ENCODE assay signal across 24 mouse cellular contexts in the genomic region with DNA sequence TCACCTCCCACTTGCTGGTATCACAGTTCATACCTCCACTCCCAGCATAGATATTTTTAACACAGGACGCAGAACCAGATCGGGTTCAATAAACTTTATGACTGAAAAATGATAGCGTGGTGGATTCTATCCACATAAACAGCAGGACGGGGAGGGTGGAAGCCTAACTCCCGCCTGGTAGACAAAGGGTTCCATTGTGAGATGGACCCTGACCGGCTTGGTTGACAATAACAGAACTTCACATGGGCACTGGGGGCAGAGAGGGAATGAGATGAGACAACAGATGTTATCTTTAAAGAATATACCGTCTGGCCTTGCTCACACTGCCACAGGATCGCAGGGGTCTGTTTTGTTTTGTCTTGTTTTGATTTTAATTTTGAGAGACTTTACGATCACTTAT.
DNase-seq lines count a peak whose midpoint lies in the region; ATAC-seq lines count a peak whose summit lies in the region.
"Had no signal": no experiment of that assay in that cellular context is flagged by ENCODE, and none has a peak within 500 bp of the region (broad histone marks: within the 10 kb centered on the region; RNA-seq: fewer than 3 reads in every experiment).

No protein-coding gene starts in this region.

- WGBS in hindbrain, embryonic 10.5 days, result 51% methylated on average over 9 of the region's 9 CpGs
- 41% methylated on average over 9 of the region's 9 CpGs for WGBS in hindbrain, embryonic 12.5 days
- WGBS in limb, embryonic 12.5 days, result 68% methylated on average over 9 of the region's 9 CpGs
- 82% methylated on average over 9 of the region's 9 CpGs for WGBS in limb, embryonic 10.5 days
- WGBS in intestine, embryonic 14.5 days, result 48% methylated on average over 9 of the region's 9 CpGs

- H3K4me1 ChIP-seq in hindbrain, embryonic 10.5 days (replicated peaks), result peaks cover 10% of the 10 kb centered on the region
- 0 out of 2 replicates have a peak, but pooled peaks cover 3% of the 10 kb centered on the region for H3K4me1 ChIP-seq in hindbrain, embryonic 12.5 days
- peaks cover 3% of the 10 kb centered on the region for H3K4me1 ChIP-seq in limb, embryonic 12.5 days (replicated peaks)
- H3K4me1 ChIP-seq in limb, embryonic 10.5 days, result no peaks in the 10 kb centered on the region; the same call in 1 of the 2 replicates
- no peaks in the 10 kb centered on the region for H3K4me1 ChIP-seq in intestine, embryonic 14.5 days (replicated peaks; ENCODE audit: control insufficient read depth, insufficient read depth, low read length)
- H3K4me1 ChIP-seq: midbrain, embryonic 12.5 days had no signal

- no peak overlapping the region for H3K9ac ChIP-seq in hindbrain, embryonic 12.5 days
- no peak overlapping the region for H3K9ac ChIP-seq in limb, embryonic 12.5 days (replicated peaks)
- no peak overlapping the region for H3K9ac ChIP-seq in intestine, embryonic 14.5 days (ENCODE audit: low read length)
- H3K9ac ChIP-seq: forebrain, postnatal 0 days; hindbrain, embryonic 14.5 days; liver, embryonic 12.5 days; liver, postnatal 0 days; midbrain, embryonic 12.5 days had no signal

- H3K27me3 ChIP-seq in hindbrain, embryonic 10.5 days (ENCODE audit: insufficient read depth, poor library complexity, severe bottlenecking), result no peaks in the 10 kb centered on the region
- H3K27me3 ChIP-seq in hindbrain, embryonic 12.5 days, result no peaks in the 10 kb centered on the region
- no peaks in the 10 kb centered on the region for H3K27me3 ChIP-seq in limb, embryonic 12.5 days
- H3K27me3 ChIP-seq in limb, embryonic 10.5 days (ENCODE audit: low read depth, poor library complexity, severe bottlenecking), result no peaks in the 10 kb centered on the region
- H3K27me3 ChIP-seq in intestine, embryonic 14.5 days (replicated peaks; ENCODE audit: control insufficient read depth, insufficient read depth, low read length), result no peaks in the 10 kb centered on the region
- H3K27me3 ChIP-seq: liver, embryonic 12.5 days; midbrain, embryonic 12.5 days had no signal

- ATAC-seq in hindbrain, embryonic 12.5 days (ENCODE audit: low FRiP score), result no peak
- ATAC-seq in limb, embryonic 12.5 days (ENCODE audit: insufficient number of reproducible peaks, insufficient read depth, low FRiP score, low TSS enrichment, low read depth), result no peak
- ATAC-seq in intestine, embryonic 14.5 days (replicated peaks; ENCODE audit: low FRiP score, low TSS enrichment, low read depth), result peak; percentile 85
- ATAC-seq: forebrain, postnatal 0 days; liver, postnatal 0 days had no signal

- H3K9me3 ChIP-seq in hindbrain, embryonic 10.5 days, result no peaks in the 10 kb centered on the region
- no peaks in the 10 kb centered on the region for H3K9me3 ChIP-seq in hindbrain, embryonic 12.5 days (replicated peaks)
- no peaks in the 10 kb centered on the region for H3K9me3 ChIP-seq in limb, embryonic 12.5 days
- H3K9me3 ChIP-seq in limb, embryonic 10.5 days (replicated peaks), result no peaks in the 10 kb centered on the region
- no peaks in the 10 kb centered on the region for H3K9me3 ChIP-seq in intestine, embryonic 14.5 days (ENCODE audit: control insufficient read depth, low read length)
- H3K9me3 ChIP-seq: liver, embryonic 12.5 days; midbrain, embryonic 12.5 days had no signal

- no peak for DNase-seq in hindbrain, embryonic 10.5 days (ENCODE audit: low spot score)
- no peak for DNase-seq in limb, embryonic 10.5 days (ENCODE audit: low spot score)
- no peak for DNase-seq in intestine, embryonic 14.5 days (ENCODE audit: low spot score)
- peak; percentile 47 for DNase-seq in mesoderm, embryonic 11.5 days (ENCODE audit: low read depth, low spot score)
- DNase-seq in layer of hippocampus, postnatal 25 days (ENCODE audit: extremely low spot score in 1 of 2, low spot score in 1 of 2), result no peak
- no peak for DNase-seq in thymus, postnatal 14 days
- DNase-seq: cerebellum, adult 9-10 months; forebrain, postnatal 0 days; gastrocnemius, postnatal 36 days; heart, adult 18-20 months; heart, postnatal 36 days; kidney, postnatal 25 days; liver, postnatal 0 days; lung, postnatal 36 days; right cerebral cortex, postnatal 25 days; spleen, adult 18-20 months had no signal

- H3K27ac ChIP-seq in hindbrain, embryonic 10.5 days, result peak overlapping the region; percentile 40; the same call in 1 of the 2 replicates
- no peak overlapping the region for H3K27ac ChIP-seq in hindbrain, embryonic 12.5 days
- H3K27ac ChIP-seq in limb, embryonic 12.5 days, result 0 out of 2 replicates have a peak overlapping the region, but pooled peaks have one; percentile 29
- no peak overlapping the region for H3K27ac ChIP-seq in limb, embryonic 10.5 days
- peak overlapping the region; percentile 5; the same call in 1 of the 2 replicates for H3K27ac ChIP-seq in intestine, embryonic 14.5 days (ENCODE audit: low read depth)
- H3K27ac ChIP-seq: hindbrain, embryonic 14.5 days; left cerebral cortex, adult 2 months; midbrain, embryonic 12.5 days had no signal

- H3K36me3 ChIP-seq in hindbrain, embryonic 10.5 days, result peaks cover 15% of the 10 kb centered on the region
- peaks cover 4% of the 10 kb centered on the region; the same call in 1 of the 2 replicates for H3K36me3 ChIP-seq in hindbrain, embryonic 12.5 days
- no peaks in the 10 kb centered on the region for H3K36me3 ChIP-seq in limb, embryonic 12.5 days
- 0 out of 2 replicates have a peak, but pooled peaks cover 6% of the 10 kb centered on the region for H3K36me3 ChIP-seq in limb, embryonic 10.5 days
- H3K36me3 ChIP-seq in intestine, embryonic 14.5 days (ENCODE audit: control insufficient read depth, insufficient read depth, low read length), result no peaks in the 10 kb centered on the region
- H3K36me3 ChIP-seq: midbrain, embryonic 12.5 days had no signal

- H3K4me2 ChIP-seq in hindbrain, embryonic 12.5 days (replicated peaks), result no peak overlapping the region
- H3K4me2 ChIP-seq in limb, embryonic 12.5 days, result no peak overlapping the region
- H3K4me2 ChIP-seq in intestine, embryonic 14.5 days (ENCODE audit: low read length), result no peak overlapping the region
- H3K4me2 ChIP-seq: heart, embryonic 11.5 days; hindbrain, embryonic 14.5 days; liver, embryonic 12.5 days; midbrain, embryonic 12.5 days had no signal

- no peak overlapping the region for H3K4me3 ChIP-seq in hindbrain, embryonic 10.5 days
- no peak overlapping the region for H3K4me3 ChIP-seq in hindbrain, embryonic 12.5 days
- H3K4me3 ChIP-seq in limb, embryonic 12.5 days (replicated peaks), result no peak overlapping the region
- no peak overlapping the region for H3K4me3 ChIP-seq in limb, embryonic 10.5 days
- no peak overlapping the region for H3K4me3 ChIP-seq in intestine, embryonic 14.5 days (ENCODE audit: low read depth, low read length)
- H3K4me3 ChIP-seq: erythroblast, embryonic 14.5 days; left cerebral cortex, adult 2 months; liver, embryonic 12.5 days; midbrain, embryonic 12.5 days had no signal

Comparison
In these comparisons a context has a peak if more than half of its experiments do, and no peak if none do; other contexts are left out.
1. H3K27ac ChIP-seq: peak in hindbrain, embryonic 10.5 days (single experiment), limb, embryonic 12.5 days (single experiment) and intestine, embryonic 14.5 days (single experiment); none in hindbrain, embryonic 12.5 days (single experiment) and limb, embryonic 10.5 days (single experiment).